Mouse (Mus musculus) midbrain, embryonic 11.5 days (tissue): ENCODE measurements around the gene Hist1h4a. TPM values are rescaled to one million over a fixed set of nuclear protein-coding genes. Genes with fewer than 3 reads are reported as not detected.
"Not testable (repeated sequence)": the region's sequence is repeated elsewhere in the genome, so short reads cannot be mapped to it uniquely, and the experiment has no call there.

ENCODE experiments used
- ATAC-seq: fragments of 200-750 bp; cut with Nextera tagmentation; 2 replicates; pipeline ENCODE4 v1.8.0; 2017; ENCODE audit warnings: moderate TSS enrichment, moderate library complexity; ENCODE audit not compliant: low FRiP score
- DNase-seq: peaks from one replicate; pipeline ENCODE4 v3.0.0; 2015; ENCODE audit warnings: low spot score; ENCODE audit errors: missing footprints
- H3K27ac ChIP-seq: fragments of 300-500 bp; sonication (generic); 2 replicates; pipeline ENCODE4 v1.5.1; 2014; ENCODE audit warnings: low read depth, low read length
- H3K27me3 ChIP-seq: fragments of 300-500 bp; sonication (generic); 2 replicates; pipeline ENCODE4 v1.6.1; 2014; ENCODE audit warnings: mild to moderate bottlenecking, low read length, moderate library complexity, mixed read lengths; ENCODE audit not compliant: control insufficient read depth, insufficient read depth
- H3K36me3 ChIP-seq: fragments of 300-500 bp; sonication (generic); 2 replicates; pipeline ENCODE4 v1.6.1; 2014; ENCODE audit warnings: mild to moderate bottlenecking, low read length, moderate library complexity, mixed read lengths; ENCODE audit not compliant: control insufficient read depth, insufficient read depth
- H3K4me1 ChIP-seq: fragments of 300-500 bp; sonication (generic); 2 replicates; pipeline ENCODE4 v1.6.1; 2014; ENCODE audit warnings: low read length; ENCODE audit not compliant: control insufficient read depth, insufficient read depth
- H3K4me2 ChIP-seq: fragments of 300-500 bp; sonication (generic); 2 replicates; pipeline ENCODE4 v1.6.1; 2014; ENCODE audit warnings: mild to moderate bottlenecking, moderate library complexity
- H3K4me3 ChIP-seq: fragments of 300-500 bp; sonication (generic); 2 replicates; pipeline ENCODE4 v1.5.1; 2014; ENCODE audit warnings: low read depth, low read length
- H3K9ac ChIP-seq: fragments of 300-500 bp; sonication (generic); 2 replicates; pipeline ENCODE4 v1.6.1; 2014; ENCODE audit warnings: low read length
- H3K9me3 ChIP-seq: fragments of 300-500 bp; sonication (generic); 2 replicates; pipeline ENCODE4 v1.6.1; 2016; ENCODE audit warnings: low read length; ENCODE audit not compliant: control insufficient read depth
- WGBS: fragments of 180-500 bp; shearing (Covaris S2); extraction: QIAGEN DNeasy Blood & Tissue Kit; methylation state at CpG from one replicate; pipeline ENCODE4 v1.1.7; 2014; 5-methylcytosine and 5-hydroxymethylcytosine counted together
- polyA plus RNA-seq: library from polyadenylated mRNA; unstranded; fragments of >200 nt; fragmentation: Nextera tagmentation; extraction: Ambion mirVana; gene quantifications from 2 replicates; pipeline ENCODE4 v1.2.1, GENCODE M21; 2014

Gene Hist1h4a
- polyA plus RNA-seq, 1 experiment from 2014 or later, result 0.49 TPM

DNA sequence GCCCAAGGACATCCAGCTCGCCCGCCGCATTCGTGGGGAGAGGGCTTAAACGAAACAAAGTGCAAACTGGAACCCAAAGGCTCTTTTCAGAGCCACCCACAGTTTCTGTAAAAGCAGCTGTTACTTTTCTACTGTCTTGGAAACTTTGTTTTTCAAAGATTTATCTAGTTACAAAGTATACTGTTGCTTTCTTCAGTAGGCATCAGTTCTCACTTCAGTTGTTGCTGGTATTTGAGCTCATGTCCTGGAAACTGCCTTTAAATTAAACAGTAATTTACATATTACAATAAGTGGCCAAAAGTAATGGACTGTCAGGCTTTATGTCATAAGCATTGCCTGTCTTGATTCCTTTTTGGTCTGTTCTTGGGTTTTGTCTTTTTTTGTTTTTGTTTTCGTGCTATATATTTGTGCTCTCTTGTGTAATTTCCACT is 8.3 kb downstream of the Hist1h4a start:
- H3K27ac ChIP-seq, result peak overlapping the region; percentile 76
- peaks cover 13% of the 10 kb centered on the region for H3K4me1 ChIP-seq
- H3K9me3 ChIP-seq, result no peaks in the 10 kb centered on the region
- H3K27me3 ChIP-seq, result no peaks in the 10 kb centered on the region
- peak overlapping the region; percentile 33 for H3K4me3 ChIP-seq
- ATAC-seq, result no peak
- H3K9ac ChIP-seq, result peak overlapping the region; percentile 65
- peak; percentile 93 for DNase-seq
- no peaks in the 10 kb centered on the region for H3K36me3 ChIP-seq
- H3K4me2 ChIP-seq, result peak overlapping the region; percentile 53
- WGBS, result 5% methylated on average over 6 of the region's 6 CpGs

DNA sequence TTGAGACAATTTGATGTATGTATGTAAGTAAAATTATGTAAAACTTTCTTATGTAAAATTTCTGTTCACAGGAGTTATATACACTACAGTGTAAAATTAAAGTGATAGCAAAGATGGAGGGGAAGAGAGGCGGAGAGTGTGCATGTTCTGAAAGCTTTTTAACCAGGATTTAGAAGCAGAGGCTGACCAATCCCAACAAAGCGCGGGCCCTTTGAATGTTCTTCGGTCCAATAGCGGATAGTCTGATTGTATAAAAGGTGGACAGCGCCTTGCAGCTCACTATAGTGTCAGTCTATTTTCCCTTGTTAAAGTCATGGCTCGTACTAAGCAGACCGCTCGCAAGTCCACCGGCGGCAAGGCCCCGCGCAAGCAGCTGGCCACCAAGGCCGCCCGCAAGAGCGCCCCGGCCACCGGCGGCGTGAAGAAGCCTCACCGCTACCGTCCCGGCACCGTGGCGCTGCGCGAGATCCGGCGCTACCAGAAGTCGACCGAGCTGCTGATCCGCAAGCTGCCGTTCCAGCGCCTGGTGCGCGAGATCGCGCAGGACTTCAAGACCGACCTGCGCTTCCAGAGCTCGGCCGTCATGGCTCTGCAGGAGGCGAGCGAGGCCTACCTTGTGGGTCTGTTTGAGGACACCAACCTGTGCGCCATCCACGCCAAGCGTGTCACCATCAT is 8.8 kb downstream of the Hist1h4a start, which contains the start of gene Hist1h3b:
Gene Hist1h3b, plus strand, starts transcription at position 201 of the 675 bp plus-strand sequence.
- 0% methylated on average over 18 of the region's 47 CpGs for WGBS
- H3K27me3 ChIP-seq, H3K9me3 ChIP-seq, H3K36me3 ChIP-seq: not testable (repeated sequence)
- peak; percentile 99 for DNase-seq
- peak; percentile 92 for ATAC-seq
- Histone ChIP-seq H3K4me1 (peaks cover 13% of the 10 kb centered on the region), H3K4me2 (peak within 1 kb of the TSS; percentile 53), H3K27ac (peak within 1 kb of the TSS; percentile 94), H3K9ac (peak within 1 kb of the TSS; percentile 70), H3K4me3 (peak within 1 kb of the TSS; percentile 38)

- DNase-seq (peak; percentile 91), ATAC-seq (peak; percentile 34; the same call in 1 of the 2 replicates)
- 2% methylated on average over 11 of the region's 11 CpGs for WGBS
- H3K4me2 ChIP-seq, result peak overlapping the region; percentile 51
- H3K4me1 ChIP-seq, result peaks cover 13% of the 10 kb centered on the region
- no peaks in the 10 kb centered on the region for H3K9me3 ChIP-seq
- peak overlapping the region; percentile 94 for H3K27ac ChIP-seq
- H3K4me3 ChIP-seq, result peak overlapping the region; percentile 38
- no peaks in the 10 kb centered on the region for H3K36me3 ChIP-seq
- peak overlapping the region; percentile 70 for H3K9ac ChIP-seq
- H3K27me3 ChIP-seq, result no peaks in the 10 kb centered on the region
Measured at GRCm38 (mm10) chr13:23751478-23751956, 9.5 kb downstream of the Hist1h4a start.

- H3K9me3 ChIP-seq, H3K27me3 ChIP-seq, H3K36me3 ChIP-seq: not testable (repeated sequence)
- Histone ChIP-seq H3K4me1 (peaks cover 13% of the 10 kb centered on the region), H3K4me3 (peak within 1 kb of the TSS; percentile 38), H3K9ac (peak within 1 kb of the TSS; percentile 70), H3K27ac (peak within 1 kb of the TSS; percentile 94), H3K4me2 (peak within 1 kb of the TSS; percentile 51)
- ATAC-seq (peak; percentile 49), DNase-seq (peak; percentile 97)
- WGBS, result under 1% methylated on average over 27 of the region's 47 CpGs
Measured at GRCm38 (mm10) chr13:23750839-23751477, 10.1 kb downstream of the Hist1h4a start, which contains the start of gene Hist1h2ab. Gene Hist1h2ab, plus strand, starts transcription at chr13:23751126.

GRCm38 (mm10) chr13:23749563-23750121 is 11.4 kb downstream of the Hist1h4a start:
- Histone ChIP-seq H3K4me1 (peaks cover 13% of the 10 kb centered on the region), H3K27ac (peak overlapping the region; percentile 63; the same call in 1 of the 2 replicates), H3K27me3 (no peaks in the 10 kb centered on the region), H3K36me3 (no peaks in the 10 kb centered on the region), H3K9ac (no peak overlapping the region), H3K4me2 (no peak overlapping the region), H3K9me3 (no peaks in the 10 kb centered on the region), H3K4me3 (no peak overlapping the region)
- DNase-seq, result no peak
- no peak for ATAC-seq
- 91% methylated on average over 5 of the region's 5 CpGs for WGBS

DNA sequence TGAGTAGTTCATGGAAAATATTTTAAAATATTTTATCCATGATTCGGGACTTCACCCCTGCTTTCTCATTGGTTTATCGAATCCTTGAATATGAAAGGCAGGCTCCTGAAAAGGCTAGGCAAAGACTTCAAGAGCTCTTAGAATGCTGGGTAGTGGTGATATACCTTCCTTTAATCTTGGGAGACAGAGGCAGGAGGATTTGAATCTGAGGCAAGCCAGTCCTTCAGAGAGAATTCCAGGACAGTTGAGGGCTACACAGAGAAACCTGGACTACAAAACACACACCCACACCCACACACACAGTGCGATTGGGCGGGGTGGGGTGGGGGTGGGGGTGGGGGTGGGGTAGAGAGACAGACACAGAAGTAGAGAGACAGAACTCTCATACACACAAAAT is 13.1 kb downstream of the Hist1h4a start:
- WGBS, result 5% methylated on average over 4 of the region's 4 CpGs
- H3K4me3 ChIP-seq, result no peak overlapping the region

DNA sequence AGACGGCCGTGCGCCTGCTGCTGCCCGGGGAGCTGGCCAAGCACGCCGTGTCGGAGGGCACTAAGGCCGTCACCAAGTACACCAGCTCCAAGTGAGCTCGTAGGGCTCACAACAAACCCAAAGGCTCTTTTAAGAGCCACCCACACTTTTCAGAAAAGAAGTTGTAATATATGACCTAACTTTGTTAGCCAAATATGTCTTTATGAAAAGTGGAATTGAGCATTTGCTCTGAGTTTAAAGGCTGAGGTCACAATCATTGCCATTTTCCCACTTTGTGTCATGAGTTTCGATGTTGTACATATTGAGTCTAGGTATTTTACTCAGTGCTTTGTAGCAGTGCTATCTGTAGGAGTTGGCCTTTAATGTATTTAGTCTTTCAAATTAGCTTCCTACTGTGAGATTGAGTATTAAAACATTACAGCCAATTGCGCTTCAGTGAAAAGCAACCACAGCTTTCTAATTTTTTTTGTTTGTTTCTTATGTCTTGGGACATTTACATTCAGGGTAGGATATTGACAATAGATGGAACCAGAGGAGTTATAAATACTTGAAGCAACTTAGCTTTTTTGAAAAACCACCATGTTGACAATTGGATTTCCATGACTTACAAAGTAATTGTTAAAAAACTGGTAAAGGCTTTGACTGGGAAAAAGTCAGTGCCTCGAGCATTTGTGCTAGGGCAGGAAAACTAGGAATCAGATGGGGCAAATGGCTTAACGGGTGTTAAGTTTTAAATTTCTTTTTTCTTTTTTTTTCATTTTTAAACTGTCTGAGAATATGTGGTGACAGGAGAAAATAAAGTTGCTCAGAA is 13.7 kb downstream of the Hist1h4a start:
- Histone ChIP-seq H3K4me2 (peak overlapping the region; percentile 42), H3K27me3 (no peaks in the 10 kb centered on the region), H3K4me3 (peak overlapping the region; percentile 39), H3K27ac (peak overlapping the region; percentile 96), H3K9me3 (no peaks in the 10 kb centered on the region), H3K36me3 (no peaks in the 10 kb centered on the region), H3K9ac (peak overlapping the region; percentile 54), H3K4me1 (peaks cover 8% of the 10 kb centered on the region; the same call in 1 of the 2 replicates)
- peak; percentile 94 for DNase-seq
- 3% methylated on average over 13 of the region's 13 CpGs for WGBS
- peak; percentile 14; the same call in 1 of the 2 replicates for ATAC-seq

More for the DNA sequence above, 13.1 kb downstream of the Hist1h4a start:
- Histone ChIP-seq H3K27me3 (no peaks in the 10 kb centered on the region), H3K36me3 (no peaks in the 10 kb centered on the region), H3K9ac (peak overlapping the region; percentile 44; the same call in 1 of the 2 replicates), H3K27ac (peak overlapping the region; percentile 96), H3K4me1 (peaks cover 10% of the 10 kb centered on the region), H3K9me3 (no peaks in the 10 kb centered on the region), H3K4me2 (peak overlapping the region; percentile 42; the same call in 1 of the 2 replicates)
- DNase-seq (no peak), ATAC-seq (no peak)

GRCm38 (mm10) chr13:23746201-23747080 is 14.6 kb downstream of the Hist1h4a start, which contains the start of gene Hist1h2bb:
Gene Hist1h2bb, plus strand, starts transcription at chr13:23746734.
- H3K36me3 ChIP-seq, H3K27me3 ChIP-seq, H3K9me3 ChIP-seq, H3K4me1 ChIP-seq: not testable (repeated sequence)
- DNase-seq (peak; percentile 97), ATAC-seq (peak; percentile 92)
- Histone ChIP-seq H3K4me2 (peak within 1 kb of the TSS; percentile 61), H3K9ac (peak within 1 kb of the TSS; percentile 70), H3K27ac (peak within 1 kb of the TSS; percentile 96), H3K4me3 (peak within 1 kb of the TSS; percentile 39)
- under 1% methylated on average over 40 of the region's 58 CpGs for WGBS
